Mouse (Mus musculus) 416B (cell line): ENCODE results near the gene Dgke.

Experiments
- DNase-seq: peaks from one replicate; pipeline ENCODE4 v3.0.0; 2011; ENCODE audit warnings: low read depth

The Dgke gene

GRCm38 (mm10) chr11:89002068-89002467 lies 64.6 kb downstream of the Dgke start:
- DNase-seq = no peak

- DNase-seq = no peak
Observed at GRCm38 (mm10) chr11:89001569-89001968, 65.1 kb downstream of the Dgke start.

GRCm38 (mm10) chr11:89000527-89000819 lies 66.2 kb downstream of the Dgke start:
- peak; percentile 77 for DNase-seq

- DNase-seq = no peak
Observed at GRCm38 (mm10) chr11:88999723-89000526, 66.7 kb downstream of the Dgke start.

- peak; percentile 97 for DNase-seq
Observed at GRCm38 (mm10) chr11:88998974-88999722, 67.5 kb downstream of the Dgke start, which contains the start of gene Trim25. Gene Trim25, plus strand, starts transcription at chr11:88999376.

GRCm38 (mm10) chr11:88998406-88998805 lies 68.2 kb downstream of the Dgke start:
- DNase-seq = no peak

GRCm38 (mm10) chr11:88997343-88997742 lies 69.3 kb downstream of the Dgke start:
- peak; percentile 57 for DNase-seq

- DNase-seq = no peak
Observed at GRCm38 (mm10) chr11:88996427-88996826, 70.2 kb downstream of the Dgke start.

GRCm38 (mm10) chr11:88995616-88996015 lies 71.0 kb downstream of the Dgke start:
- no peak for DNase-seq

GRCm38 (mm10) chr11:88994492-88994891 lies 72.2 kb downstream of the Dgke start:
- DNase-seq = peak; percentile 30

GRCm38 (mm10) chr11:88993625-88994024 lies 73.0 kb downstream of the Dgke start:
- DNase-seq = peak; percentile 90

- DNase-seq = no peak
Observed at GRCm38 (mm10) chr11:88993186-88993585, 73.5 kb downstream of the Dgke start.

GRCm38 (mm10) chr11:88989530-88989929 lies 77.1 kb downstream of the Dgke start:
- DNase-seq = peak; percentile 71

GRCm38 (mm10) chr11:88988956-88989355 lies 77.7 kb downstream of the Dgke start:
- DNase-seq = no peak

GRCm38 (mm10) chr11:88986616-88987015 lies 80.0 kb downstream of the Dgke start:
- no peak for DNase-seq
